Mouse (Mus musculus) CD8-positive naive resting alpha-beta T cell, adult 57 days (primary cell): ENCODE data around the gene Cox7a2. TPM values are rescaled to one million over a fixed set of nuclear protein-coding genes. Genes with fewer than 3 reads are reported as not detected.

Experiments
- total RNA-seq: library from RNA; stranded (reverse); gene quantifications from one replicate; pipeline ENCODE4 v1.2.4, GENCODE M21; 2023

Cox7a2 gene
- 97.1 TPM for total RNA-seq

DNA sequence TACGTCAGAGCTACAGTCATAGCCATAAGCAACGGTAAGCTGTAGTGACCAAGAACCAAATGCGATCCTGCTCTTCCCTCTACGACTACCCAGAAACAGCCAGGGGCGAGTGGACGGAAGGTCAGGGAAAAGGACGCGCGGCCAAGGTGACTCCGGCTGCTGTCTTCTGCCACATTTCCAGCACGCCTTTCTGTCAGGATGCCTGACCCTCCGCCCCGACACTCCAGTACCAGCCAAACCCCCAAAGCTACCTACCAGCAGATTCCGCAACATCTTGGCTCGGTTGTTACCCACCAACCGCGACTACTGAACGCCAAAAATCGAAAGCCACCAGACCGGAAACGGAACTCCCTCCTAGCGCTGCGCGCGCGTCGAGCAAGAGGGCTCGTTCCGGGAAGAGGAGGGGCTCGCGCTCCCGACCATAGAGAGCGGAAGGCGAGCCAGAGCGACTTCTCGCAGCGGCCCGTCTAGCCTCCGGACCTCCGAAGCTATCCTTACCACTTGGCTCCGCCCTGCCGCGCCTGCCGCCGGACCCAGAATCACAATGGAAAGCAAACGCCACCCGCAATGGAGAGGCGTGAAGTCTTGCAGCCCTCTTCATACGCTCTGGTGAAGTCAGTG is at the start of gene Cox7a2:
Gene Cox7a2, minus strand, starts transcription at position 494 of the 621 bp plus-strand sequence.

DNA sequence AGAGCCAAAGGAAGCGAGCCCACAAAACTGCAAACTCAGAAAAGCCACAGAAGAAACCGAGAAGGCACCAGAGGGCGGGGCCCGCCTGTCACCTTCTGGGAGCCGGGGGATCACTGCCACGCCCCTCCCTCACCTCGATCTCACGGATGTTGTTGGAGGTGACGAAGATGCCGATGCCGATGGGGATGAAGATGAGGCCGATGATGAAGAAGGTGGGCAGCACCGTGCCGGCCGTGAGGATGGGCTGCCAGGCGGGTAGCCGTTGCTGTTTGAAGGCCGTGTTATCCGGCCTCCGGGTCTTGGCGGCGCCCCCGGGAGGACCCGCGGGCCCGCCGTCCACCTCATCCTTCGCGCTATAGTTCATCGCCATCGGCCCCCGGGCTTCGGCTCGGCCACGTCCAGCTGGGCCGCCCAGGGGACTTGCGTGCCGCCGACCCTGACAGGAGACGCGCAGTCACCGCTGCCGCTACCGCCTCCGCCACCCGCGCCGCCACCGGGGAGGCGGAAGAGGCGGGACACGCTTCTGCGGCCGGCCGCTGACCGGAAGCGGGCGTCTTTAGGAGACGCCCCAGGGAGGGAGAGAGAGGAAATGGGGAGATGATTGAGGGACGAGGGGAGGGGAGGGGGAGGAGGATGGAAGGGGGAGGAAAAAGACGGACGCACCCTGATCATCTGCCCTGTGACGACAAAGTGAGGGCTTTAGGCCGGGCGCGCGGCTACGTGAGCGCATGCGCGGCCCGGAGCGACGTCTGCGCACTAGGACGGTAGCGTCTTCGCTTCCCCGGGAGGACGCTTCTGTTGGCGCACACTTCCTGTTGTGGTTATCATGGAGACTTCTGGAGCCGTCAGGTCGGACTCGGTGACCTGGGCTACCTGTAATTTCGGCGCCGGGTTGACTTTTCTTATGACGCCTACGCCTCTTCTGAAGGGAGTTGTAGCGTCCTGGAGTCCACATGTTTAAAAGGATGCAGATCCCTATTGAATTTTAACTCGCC is 33.5 kb upstream of the Cox7a2 start, which contains the start of gene Tmem30a:
Gene Tmem30a, minus strand, starts transcription at position 667 of the 995 bp plus-strand sequence.

DNA sequence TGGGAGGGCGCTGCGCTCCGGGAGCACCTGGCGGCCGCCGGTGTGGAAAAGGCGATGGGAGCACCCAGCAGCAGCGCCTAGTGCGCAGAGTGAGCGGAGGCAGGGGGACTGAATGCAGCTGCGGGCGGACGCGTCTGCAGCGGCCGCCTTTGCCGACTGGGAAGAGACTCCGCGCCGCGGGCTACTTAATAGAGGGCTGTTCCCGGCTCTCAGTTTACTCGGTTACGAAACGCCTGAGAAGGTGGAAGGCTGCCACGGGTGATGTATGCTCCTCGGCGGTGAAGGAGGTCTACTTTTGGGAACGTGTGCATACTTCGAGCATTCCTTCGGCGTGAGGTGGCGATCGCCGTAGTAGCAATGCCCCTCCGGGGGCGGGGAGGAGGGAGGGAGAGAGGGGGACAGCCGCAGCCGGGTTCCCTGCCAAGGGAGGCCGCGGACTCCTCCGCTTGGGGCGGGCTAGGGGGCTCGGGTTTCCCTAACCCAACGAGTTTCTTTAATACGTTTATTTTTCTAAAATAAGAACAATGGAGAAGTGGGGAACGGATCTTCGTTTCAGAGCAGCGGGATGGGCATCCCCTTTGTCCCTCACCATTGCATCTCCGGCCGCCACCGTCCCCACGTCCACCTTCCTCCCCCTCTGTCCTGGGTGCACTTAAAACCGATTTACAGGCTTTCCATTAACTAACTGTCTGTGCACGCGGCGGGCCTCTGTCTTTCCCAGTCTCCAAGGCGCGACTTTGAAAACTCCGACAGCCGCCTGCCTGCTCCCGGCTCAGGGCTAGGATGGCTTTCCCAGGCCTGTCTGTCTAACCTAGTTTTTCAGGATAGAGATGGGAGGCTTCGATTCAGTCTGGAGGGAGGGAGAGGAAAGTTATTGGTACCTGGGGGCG is 41.0 kb downstream of the Cox7a2 start, which contains the start of gene Col12a1:
Gene Col12a1, minus strand, starts transcription at position 351 of the 890 bp plus-strand sequence.

Other genes with a start within 250 kb of the Cox7a2 start
- gene Col12a1, start 41.0 kb downstream of the Cox7a2 start, total RNA-seq: not detected
- 76.9 TPM for gene Tmem30a, start 33.6 kb upstream of the Cox7a2 start, total RNA-seq